Mouse (Mus musculus) left cerebral cortex, postnatal 36 days (tissue): ENCODE measurements around the gene Pam. TPM values are rescaled to one million over a fixed set of nuclear protein-coding genes. Genes with fewer than 3 reads are reported as not detected.
A peak's percentile ranks its signal among the peaks of the same experiment; 100 is the strongest.
"Not testable (repeated sequence)": the region's sequence is repeated elsewhere in the genome, so short reads cannot be mapped to it uniquely, and the experiment has no call there.

Source experiments
- DNase-seq, 2 experiments: peaks; one replicate each; pipeline ENCODE4 v3.0.0; 2021 to 2022; ENCODE audit warnings: low spot score in 2 of 2, mixed read lengths in 1 of 2
- intact Hi-C: fragments of 180-260 bp; cut with DNase I; formaldehyde crosslinking; loops from one replicate; pipeline ENCODE4 v1.15.1; 2025
- total RNA-seq, 2 experiments: library from RNA; stranded (reverse); gene quantifications; 2 replicates each; pipeline ENCODE4 v1.2.3; 2021

Pam gene
- total RNA-seq, 2 experiments from 2014 or later = 242 to 256 TPM

GRCm38 (mm10) chr1:98048218-98048801 lies 47.1 kb downstream of the Pam start:
- intact Hi-C loops = loop anchor here (5.0 kb wide), 1 partner anchor 49 kb away; the partner anchor contains the start of gene Pam
- no peak for DNase-seq

- peak; percentile 40 to 58 for DNase-seq
- intact Hi-C loops = loop anchor here (5.0 kb wide), 1 partner anchor 50 kb away; the partner anchor contains the start of gene Pam
These were observed 47.9 kb downstream of the Pam start for GRCm38 (mm10) chr1:98047284-98048217.

DNA sequence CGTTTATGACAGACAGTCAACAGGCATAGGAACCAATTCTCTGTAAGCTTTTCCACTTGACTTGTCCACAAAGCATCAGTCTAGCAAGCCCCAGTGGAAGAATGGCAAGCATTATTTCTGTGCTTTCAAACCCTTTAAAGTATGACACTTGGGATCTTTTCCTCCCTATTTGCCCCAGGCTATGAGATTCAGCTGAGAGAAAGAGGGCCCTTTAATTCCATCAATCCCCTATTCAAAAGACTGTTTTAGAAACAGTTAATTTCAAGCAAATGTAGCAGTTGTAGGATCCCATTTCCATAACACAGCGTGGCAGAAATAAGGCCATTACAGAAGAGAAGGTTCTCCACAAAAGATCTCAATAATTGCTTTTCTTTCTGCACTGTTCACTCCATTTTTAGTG lies 53.0 kb downstream of the Pam start:
- intact Hi-C loops = no loop called here
- no peak for DNase-seq

DNA sequence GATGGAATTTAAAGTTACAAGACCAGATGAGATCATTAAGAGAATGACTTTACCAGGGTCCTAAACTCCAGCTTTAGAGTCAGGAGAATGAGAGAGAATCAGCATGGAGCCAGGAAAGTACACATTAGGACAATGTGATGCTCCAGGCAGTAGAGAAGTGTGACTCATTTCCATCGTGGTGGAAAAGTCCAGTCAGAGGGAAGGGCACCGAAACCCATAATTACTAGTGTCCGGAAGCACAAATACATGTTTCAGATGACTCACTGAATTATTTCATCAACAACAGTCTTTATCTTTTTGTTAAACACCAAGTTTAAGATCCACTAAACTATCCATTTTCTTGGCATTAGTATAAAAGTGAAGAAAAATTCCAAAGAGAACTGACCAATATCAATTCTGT lies 57.2 kb downstream of the Pam start:
- DNase-seq = no peak
- intact Hi-C loops = no loop called here

DNA sequence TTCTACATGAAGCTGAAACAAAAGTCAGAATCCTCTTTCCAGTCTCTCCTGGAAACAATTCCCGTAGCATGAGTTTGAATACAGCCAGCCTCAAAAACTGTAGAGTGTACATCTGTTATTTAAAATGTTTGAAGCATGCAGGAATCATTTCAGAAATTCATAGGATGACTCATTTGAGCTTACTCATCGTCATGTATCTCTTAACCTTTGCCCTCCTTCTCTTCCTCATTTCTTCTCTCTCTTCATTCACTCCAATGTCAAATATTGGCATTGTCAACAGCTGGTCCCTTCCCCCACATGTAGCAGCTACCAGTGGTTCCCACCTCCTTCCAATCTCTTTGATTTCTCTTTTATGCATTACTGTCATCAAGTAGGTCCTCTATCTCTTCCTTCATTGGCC lies 59.7 kb downstream of the Pam start:
- intact Hi-C loops = no loop called here
- DNase-seq = no peak

GRCm38 (mm10) chr1:98031802-98032201 lies 63.6 kb downstream of the Pam start:
- intact Hi-C loops = no loop called here
- DNase-seq = peak; percentile 49 to 60

DNA sequence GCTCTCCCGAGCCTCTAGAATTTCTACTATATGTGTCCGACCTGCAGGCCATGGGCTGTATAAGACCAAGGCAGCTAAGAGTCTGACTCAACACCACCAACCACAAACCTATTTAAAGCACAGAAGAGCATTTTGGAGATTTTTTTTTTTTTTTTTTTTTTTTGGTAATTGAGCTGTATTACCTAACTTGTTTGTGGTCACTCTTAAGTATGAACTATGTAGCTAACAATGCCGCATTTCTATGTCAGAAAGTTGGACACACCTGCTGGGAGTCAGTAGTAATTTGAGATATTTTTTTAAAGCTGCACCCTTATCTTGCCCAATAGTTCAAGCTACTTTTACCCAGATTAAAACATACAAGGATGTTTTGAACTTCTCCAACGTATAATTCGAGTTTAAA lies 66.4 kb downstream of the Pam start:
- intact Hi-C loops = no loop called here
- DNase-seq = no peak

- intact Hi-C loops = no loop called here
These were observed 67.0 kb downstream of the Pam start for GRCm38 (mm10) chr1:98028468-98028867.

DNA sequence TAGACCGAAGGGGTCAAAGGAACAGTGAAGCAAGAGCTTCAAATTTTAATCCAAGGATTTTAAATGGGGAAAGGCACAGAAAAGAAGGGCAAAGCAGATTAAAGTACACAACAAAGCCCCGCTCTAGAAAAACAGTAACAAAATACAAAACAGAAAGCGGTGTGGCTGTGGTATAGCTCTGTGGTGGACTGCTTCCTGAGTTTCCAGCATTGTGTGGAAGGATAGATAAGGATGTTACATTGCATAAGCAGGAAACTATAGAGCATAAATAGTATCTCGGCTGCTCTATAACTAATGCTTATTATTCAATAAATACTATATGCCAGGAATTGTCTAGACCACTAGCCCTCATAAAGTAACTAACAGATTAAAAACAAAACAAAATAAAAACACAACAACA lies 67.5 kb downstream of the Pam start:
- intact Hi-C loops = no loop called here
- no peak for DNase-seq

More at GRCm38 (mm10) chr1:98028468-98028867, 67.0 kb downstream of the Pam start:
- DNase-seq = no peak

GRCm38 (mm10) chr1:98025924-98026640 lies 69.4 kb downstream of the Pam start:
- intact Hi-C loops = no loop called here

DNA sequence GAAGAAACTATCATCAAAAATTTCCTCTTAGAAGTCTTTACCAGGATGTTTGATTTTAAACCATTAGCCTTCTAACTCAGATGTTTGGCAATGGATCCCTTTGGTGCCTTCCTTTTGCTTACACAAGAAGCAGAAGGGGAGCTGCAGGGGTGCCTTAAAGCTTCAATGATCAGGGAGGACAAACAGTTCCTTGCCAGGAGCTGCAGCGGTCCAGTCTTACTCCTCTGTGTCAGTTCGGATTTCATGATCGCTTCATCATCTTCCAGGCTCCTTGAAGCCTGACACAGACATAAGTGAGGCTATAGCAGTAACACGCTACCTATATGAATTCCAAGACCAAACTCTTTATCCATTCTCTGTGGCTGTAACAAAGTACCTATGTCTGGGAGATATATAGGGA lies 71.6 kb downstream of the Pam start:
- intact Hi-C loops = no loop called here
- no peak for DNase-seq

More at GRCm38 (mm10) chr1:98025924-98026640, 69.4 kb downstream of the Pam start:
- DNase-seq = no peak

DNA sequence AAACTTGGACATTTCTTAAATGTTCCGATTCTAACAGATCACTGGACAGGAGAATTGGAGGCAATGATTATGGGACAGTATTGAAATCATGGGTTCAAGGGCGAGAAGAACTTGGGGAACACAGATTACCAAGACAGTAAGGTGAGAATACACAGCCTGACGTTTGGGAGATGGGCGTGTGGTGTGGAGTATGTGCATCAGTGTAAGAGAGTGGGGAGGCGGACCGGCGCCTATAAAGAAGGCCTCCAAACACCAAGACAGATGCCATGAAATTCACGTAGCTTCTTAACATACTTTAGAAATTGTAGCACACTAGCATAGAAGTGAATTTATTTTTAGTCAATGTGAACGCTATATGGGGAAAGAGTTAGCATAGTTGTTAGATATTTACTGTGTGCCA lies 76.5 kb downstream of the Pam start:
- intact Hi-C loops = no loop called here
- no peak for DNase-seq

DNA sequence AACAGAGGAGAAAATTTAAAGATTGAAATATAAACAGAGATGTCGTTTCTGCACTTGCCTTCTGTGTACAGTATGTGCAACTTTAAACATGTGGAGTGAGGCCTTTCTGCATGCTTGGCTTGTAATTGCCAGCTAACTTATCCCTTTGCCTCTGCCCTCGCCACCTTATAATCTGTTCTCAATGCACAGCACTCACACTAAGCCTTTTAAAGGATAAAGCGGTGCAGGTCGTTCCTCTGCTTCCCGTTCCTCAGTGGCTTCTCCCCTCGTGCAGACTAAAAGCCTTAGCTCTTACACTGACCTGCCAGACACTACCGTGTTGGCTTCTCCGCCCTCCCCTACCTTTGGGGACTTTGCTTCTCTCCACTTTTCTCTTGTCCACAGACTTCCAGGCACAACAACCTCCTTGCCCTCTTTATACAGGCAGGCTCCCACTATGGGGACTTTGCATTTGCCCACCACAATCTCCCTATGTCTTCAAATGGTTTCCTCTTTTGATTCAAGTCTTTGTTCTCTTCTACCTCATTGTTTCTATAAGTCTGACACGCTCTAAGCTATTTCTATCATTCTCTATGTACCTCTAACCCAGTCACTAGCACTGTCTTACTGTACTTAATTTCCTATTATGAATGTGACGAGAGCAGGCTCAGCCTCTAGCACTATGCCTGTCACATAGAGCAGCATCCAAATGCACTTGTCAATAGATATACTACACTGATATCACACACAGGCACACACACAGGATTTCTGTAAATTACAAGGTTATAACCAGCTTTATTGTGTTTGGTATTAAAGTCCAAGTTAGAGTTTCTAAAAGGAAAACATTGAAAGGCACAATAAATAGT lies 79.2 kb downstream of the Pam start:
- no peak for DNase-seq
- intact Hi-C loops = no loop called here

GRCm38 (mm10) chr1:98015564-98015963 lies 79.9 kb downstream of the Pam start:
- DNase-seq = no peak
- intact Hi-C loops = no loop called here

- intact Hi-C loops = no loop called here
These were observed 92.7 kb downstream of the Pam start for GRCm38 (mm10) chr1:98002561-98003425.

GRCm38 (mm10) chr1:97999465-97999864 lies 96.0 kb downstream of the Pam start:
- no peak for DNase-seq

More at GRCm38 (mm10) chr1:98002561-98003425, 92.7 kb downstream of the Pam start:
- DNase-seq = peak; percentile 72 to 73

DNA sequence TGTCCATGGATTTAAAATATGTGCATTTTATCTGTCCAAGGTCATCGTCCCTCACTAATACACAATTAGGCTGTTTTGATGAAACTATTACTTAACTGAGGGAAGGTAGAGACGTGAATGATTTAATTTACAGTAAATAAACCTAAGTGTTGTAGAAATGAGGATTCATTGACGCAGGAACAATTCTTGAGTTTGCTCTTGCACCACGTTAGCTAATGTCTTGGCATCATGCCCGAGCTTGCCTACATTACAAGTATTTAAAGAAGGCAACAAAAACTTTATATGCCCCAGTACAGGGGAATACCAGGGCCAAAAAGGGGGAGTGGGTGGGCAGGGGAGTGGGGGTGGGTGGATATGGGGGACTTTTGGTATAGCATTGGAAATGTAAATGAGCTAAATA lies 96.5 kb downstream of the Pam start:
- DNase-seq, intact Hi-C loops: not testable (repeated sequence)

More at GRCm38 (mm10) chr1:97999465-97999864, 96.0 kb downstream of the Pam start:
- intact Hi-C loops = no loop called here

DNA sequence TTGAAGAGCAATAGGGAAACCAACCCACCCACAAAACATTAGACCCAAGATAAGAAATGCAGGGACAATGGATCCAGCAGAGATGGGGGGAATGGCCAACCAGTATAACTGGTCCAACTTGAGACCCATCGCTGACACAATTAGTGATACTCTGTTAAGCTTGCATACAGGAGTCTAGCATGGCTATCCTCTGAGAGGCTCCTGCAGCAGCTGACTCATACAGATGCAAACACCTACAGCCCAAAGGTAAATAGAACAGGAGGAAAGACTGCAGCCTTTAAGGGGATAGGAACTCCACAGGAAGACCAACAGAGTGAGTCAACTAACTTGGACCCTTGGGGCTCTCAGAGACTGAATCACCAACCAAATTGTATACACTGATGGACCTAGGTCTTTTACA lies 98.4 kb downstream of the Pam start:
- no peak for DNase-seq
- intact Hi-C loops = no loop called here
